ENCODE assay signal across 11 mouse cellular contexts in genomic region chr2:54177549-54177948, GRCm38 (mm10).
DNase-seq lines count a peak whose midpoint lies in the region; TF ChIP-seq lines count a peak whose summit lies in the region.
"Had no signal": no experiment of that assay in that cellular context is flagged by ENCODE, and none has a peak within 500 bp of the region (broad histone marks: within the 10 kb centered on the region; RNA-seq: fewer than 3 reads in every experiment).

No protein-coding gene starts in this region.

- intact Hi-C loops in gastrocnemius, postnatal 36 days (cut with DNase I) = no loop called here

- no peak for TF ChIP-seq POLR2A in brain, embryonic 14.5 days (IDR thresholded peaks at IDR 0.05; ENCODE audit: borderline replicate concordance, extremely low read depth, insufficient read depth, insufficient read length, poor library complexity, severe bottlenecking)

- no peak for TF ChIP-seq CTCF in brain, embryonic 14.5 days (IDR thresholded peaks at IDR 0.05; ENCODE audit: borderline replicate concordance, extremely low read depth, insufficient read depth, insufficient read length)

- peak; percentile 22 for DNase-seq in 3134 (ENCODE audit: extremely low read depth, insufficient read length, low spot score)
- peak; percentile 19 for DNase-seq in 3T3-L1 (ENCODE audit: low read depth, low spot score)
- DNase-seq in brain, embryonic 14.5 days (ENCODE audit: low read depth) = peak; percentile 17
- peak; percentile 8 for DNase-seq in lung, postnatal 14 days
- no peak for DNase-seq in heart, adult 8-10 months (ENCODE audit: low spot score)
- no peak for DNase-seq in thymus, postnatal 36 days
- DNase-seq in gastrocnemius, postnatal 36 days = no peak
- DNase-seq: adrenal gland, adult 8-10 months; gastrocnemius, postnatal 10 days; liver, embryonic 13.5 days; right cerebral cortex, postnatal 4 days had no signal

Comparison
In these comparisons a context has a peak if more than half of its experiments do, and no peak if none do; other contexts are left out.
1. DNase-seq: peak in 3134 (single experiment), 3T3-L1 (single experiment), brain, embryonic 14.5 days (single experiment) and lung, postnatal 14 days (single experiment); none in heart, adult 8-10 months (single experiment), thymus, postnatal 36 days (0 of 2) and gastrocnemius, postnatal 36 days (0 of 2).